Mouse (Mus musculus) liver, postnatal 0 days (tissue): ENCODE measurements around the gene Gstm1.

Experiments used
- CTCF ChIP-seq: sonication (generic); IDR thresholded peaks from 2 replicates; pipeline ENCODE4 v1.5.1; 2016; ENCODE audit warnings: antibody characterized with exemption, low read depth
- EP300 ChIP-seq: IDR thresholded peaks from 2 replicates; pipeline ENCODE4 v1.6.1; 2016; ENCODE audit warnings: antibody characterized with exemption, low read depth, mild to moderate bottlenecking

GRCm38 (mm10) chr3:107966631-107967030 lies 51.1 kb downstream of the Gstm1 start:
- TF ChIP-seq CTCF (no peak), EP300 (no peak)
